In genomic region chr13:98210137-98210536, GRCm38 (mm10) we compare ENCODE assay signal across 34 mouse cellular contexts.
"Had no signal": no experiment of that assay in that cellular context is flagged by ENCODE, and none has a peak within 500 bp of the region (broad histone marks: within the 10 kb centered on the region; RNA-seq: fewer than 3 reads in every experiment).

No protein-coding gene starts in this region.

- H3K36me3 ChIP-seq: heart, embryonic 10.5 days; heart, embryonic 13.5 days; heart, embryonic 15.5 days; hindbrain, embryonic 10.5 days; hindbrain, embryonic 12.5 days; hindbrain, embryonic 13.5 days; hindbrain, embryonic 15.5 days; intestine, embryonic 15.5 days; kidney, embryonic 15.5 days had no signal

- H3K9me3 ChIP-seq: heart, embryonic 10.5 days; heart, embryonic 13.5 days; heart, embryonic 15.5 days; hindbrain, embryonic 10.5 days; hindbrain, embryonic 12.5 days; hindbrain, embryonic 13.5 days; hindbrain, embryonic 15.5 days; intestine, embryonic 15.5 days; kidney, embryonic 15.5 days had no signal

- DNase-seq: heart, postnatal 10 days; heart, postnatal 14 days; heart, postnatal 36 days; heart, postnatal 4 days; kidney, adult 11 months; kidney, adult 18-20 months; kidney, adult 2 months; kidney, adult 8-10 months; kidney, adult 9 months; kidney, postnatal 10 days; kidney, postnatal 14 days; kidney, postnatal 25 days; kidney, postnatal 36 days; kidney, postnatal 4 days; layer of hippocampus, adult 9-11 months; layer of hippocampus, postnatal 36 days had no signal

- H3K4me2 ChIP-seq: heart, embryonic 11.5 days; heart, embryonic 13.5 days; heart, embryonic 15.5 days; hindbrain, embryonic 12.5 days; hindbrain, embryonic 13.5 days; hindbrain, embryonic 14.5 days; hindbrain, embryonic 15.5 days; intestine, embryonic 15.5 days; kidney, embryonic 15.5 days had no signal

- H3K27me3 ChIP-seq: hindbrain, embryonic 15.5 days; intestine, embryonic 15.5 days had no signal

- H3K4me3 ChIP-seq: heart, embryonic 10.5 days; heart, embryonic 13.5 days; heart, embryonic 15.5 days; hindbrain, embryonic 10.5 days; hindbrain, embryonic 12.5 days; hindbrain, embryonic 13.5 days; hindbrain, embryonic 15.5 days; intestine, embryonic 15.5 days; kidney, embryonic 15.5 days; left cerebral cortex, adult 2 months had no signal

- H3K9ac ChIP-seq: heart, embryonic 13.5 days; heart, embryonic 15.5 days; hindbrain, embryonic 12.5 days; hindbrain, embryonic 13.5 days; hindbrain, embryonic 14.5 days; hindbrain, embryonic 15.5 days; intestine, embryonic 15.5 days; kidney, embryonic 15.5 days had no signal

- ATAC-seq: hindbrain, embryonic 16.5 days; hindbrain, postnatal 0 days; inflammation-experienced regulatory T-cells, adult 6 months; intestine, embryonic 15.5 days; intestine, embryonic 16.5 days; intestine, postnatal 0 days had no signal

- H3K27ac ChIP-seq: heart, embryonic 10.5 days; heart, embryonic 13.5 days; heart, embryonic 15.5 days; hindbrain, embryonic 10.5 days; hindbrain, embryonic 12.5 days; hindbrain, embryonic 13.5 days; hindbrain, embryonic 14.5 days; hindbrain, embryonic 15.5 days; hindbrain, postnatal 0 days; intestine, embryonic 15.5 days; kidney, embryonic 15.5 days; kidney, postnatal 0 days; left cerebral cortex, adult 2 months had no signal
